Mouse (Mus musculus) kidney, embryonic 16.5 days (tissue): ENCODE results near the gene Ap1s2. TPM values are rescaled to one million over a fixed set of nuclear protein-coding genes. Genes with fewer than 3 reads are reported as not detected.

ENCODE experiments used
- ATAC-seq: fragments of 200-750 bp; cut with Nextera tagmentation; 2 replicates; pipeline ENCODE4 v1.8.0; 2017; ENCODE audit warnings: moderate TSS enrichment; ENCODE audit not compliant: low FRiP score, low TSS enrichment
- H3K27ac ChIP-seq: fragments of 300-500 bp; sonication (generic); 2 replicates; pipeline ENCODE4 v1.5.1; 2014; ENCODE audit warnings: low read length
- H3K27me3 ChIP-seq: fragments of 300-500 bp; sonication (generic); 2 replicates; pipeline ENCODE4 v1.6.1; 2014; ENCODE audit warnings: low read length, control low read depth, mixed read lengths; ENCODE audit not compliant: insufficient read depth
- H3K36me3 ChIP-seq: fragments of 300-500 bp; sonication (generic); 2 replicates; pipeline ENCODE4 v1.6.1; 2014; ENCODE audit warnings: low read length, control low read depth, mixed read lengths; ENCODE audit not compliant: insufficient read depth
- H3K4me1 ChIP-seq: fragments of 300-500 bp; sonication (generic); 2 replicates; pipeline ENCODE4 v1.6.1; 2014; ENCODE audit warnings: low read length, control low read depth, mixed read lengths; ENCODE audit not compliant: insufficient read depth
- H3K4me2 ChIP-seq: fragments of 300-500 bp; sonication (generic); replicated peaks from 2 replicates; pipeline ENCODE4 v1.6.1; 2014; ENCODE audit warnings: low read depth, low read length
- H3K4me3 ChIP-seq: fragments of 300-500 bp; sonication (generic); 2 replicates; pipeline ENCODE4 v1.5.1; 2014; ENCODE audit warnings: mild to moderate bottlenecking, low read length
- H3K9ac ChIP-seq: fragments of 300-500 bp; sonication (generic); replicated peaks from 2 replicates; pipeline ENCODE4 v1.6.1; 2014; ENCODE audit warnings: low read length
- H3K9me3 ChIP-seq: fragments of 300-500 bp; sonication (generic); 2 replicates; pipeline ENCODE4 v1.6.1; 2016; ENCODE audit warnings: low read length, control low read depth
- WGBS: fragments of 180-500 bp; shearing (Covaris S2); extraction: QIAGEN DNeasy Blood & Tissue Kit; methylation state at CpG from one replicate; pipeline ENCODE4 v1.1.7; 2014; 5-methylcytosine and 5-hydroxymethylcytosine counted together
- polyA plus RNA-seq: library from polyadenylated mRNA; unstranded; fragments of >200 nt; fragmentation: Nextera tagmentation; extraction: Ambion mirVana; gene quantifications from 2 replicates; pipeline ENCODE4 v1.2.1, GENCODE M21; 2015

The Ap1s2 gene
- 19.8 and 22.3 TPM in 2 replicates for polyA plus RNA-seq

DNA sequence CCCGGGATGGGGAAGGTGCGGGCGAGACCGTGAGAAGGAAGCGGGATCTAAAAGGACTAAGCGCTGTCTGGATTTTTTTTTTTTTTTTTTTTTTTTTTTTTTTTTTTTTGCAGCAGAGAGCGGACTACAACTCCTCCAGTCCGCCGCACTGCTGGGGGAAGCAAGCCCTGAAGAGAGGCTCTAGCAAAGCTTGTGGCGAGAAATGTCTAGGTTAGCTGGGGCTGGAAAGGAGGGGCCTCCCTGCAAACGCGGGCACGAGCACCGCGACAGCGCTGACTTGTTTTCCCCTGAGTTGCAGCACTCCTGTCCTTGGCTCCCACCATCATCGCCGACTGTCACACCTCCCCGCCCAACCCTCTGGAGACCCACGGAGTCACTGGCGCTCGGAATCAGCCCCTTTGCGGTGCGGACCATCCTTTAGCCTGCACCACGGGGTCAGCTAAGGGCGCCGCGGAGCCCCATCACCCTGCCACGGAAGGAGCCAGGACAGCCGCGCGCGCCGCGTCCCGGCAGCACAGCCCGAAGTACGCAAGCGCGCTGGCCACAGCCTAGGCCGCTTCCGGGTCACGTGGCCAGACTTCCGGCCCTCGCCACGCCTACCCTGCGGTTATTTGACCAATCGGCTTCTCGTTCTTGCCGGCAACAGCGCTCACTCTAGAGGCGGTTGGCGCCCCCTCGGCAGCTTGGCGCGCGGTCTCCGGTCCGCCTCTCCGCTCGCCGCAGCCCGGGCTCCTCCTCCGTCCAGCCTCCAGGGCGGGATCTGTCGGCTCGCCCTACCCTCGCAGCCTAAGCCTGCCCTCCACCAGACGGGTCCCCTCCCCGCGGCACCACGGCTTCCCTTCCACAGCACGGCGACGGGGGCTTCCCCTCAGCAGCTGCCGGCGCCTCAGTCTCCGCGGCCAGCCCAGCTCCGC is at the start of gene Ap1s2:
Gene Ap1s2, plus strand, starts transcription at position 681 of the 914 bp plus-strand sequence.
- peak; percentile 100 for ATAC-seq
- H3K4me2 ChIP-seq: peak within 1 kb of the TSS; percentile 58
- H3K27me3 ChIP-seq: peaks cover 10% of the 10 kb centered on the region; the same call in 1 of the 2 replicates
- H3K9me3 ChIP-seq: 0 out of 2 replicates have a peak, but pooled peaks cover 3% of the 10 kb centered on the region
- H3K4me1 ChIP-seq: no peaks in the 10 kb centered on the region
- peak within 1 kb of the TSS; percentile 72 for H3K27ac ChIP-seq
- 24% methylated on average over 70 of the region's 80 CpGs for WGBS
- H3K4me3 ChIP-seq: peak within 1 kb of the TSS; percentile 64
- H3K9ac ChIP-seq: peak within 1 kb of the TSS; percentile 69
- no peaks in the 10 kb centered on the region for H3K36me3 ChIP-seq

DNA sequence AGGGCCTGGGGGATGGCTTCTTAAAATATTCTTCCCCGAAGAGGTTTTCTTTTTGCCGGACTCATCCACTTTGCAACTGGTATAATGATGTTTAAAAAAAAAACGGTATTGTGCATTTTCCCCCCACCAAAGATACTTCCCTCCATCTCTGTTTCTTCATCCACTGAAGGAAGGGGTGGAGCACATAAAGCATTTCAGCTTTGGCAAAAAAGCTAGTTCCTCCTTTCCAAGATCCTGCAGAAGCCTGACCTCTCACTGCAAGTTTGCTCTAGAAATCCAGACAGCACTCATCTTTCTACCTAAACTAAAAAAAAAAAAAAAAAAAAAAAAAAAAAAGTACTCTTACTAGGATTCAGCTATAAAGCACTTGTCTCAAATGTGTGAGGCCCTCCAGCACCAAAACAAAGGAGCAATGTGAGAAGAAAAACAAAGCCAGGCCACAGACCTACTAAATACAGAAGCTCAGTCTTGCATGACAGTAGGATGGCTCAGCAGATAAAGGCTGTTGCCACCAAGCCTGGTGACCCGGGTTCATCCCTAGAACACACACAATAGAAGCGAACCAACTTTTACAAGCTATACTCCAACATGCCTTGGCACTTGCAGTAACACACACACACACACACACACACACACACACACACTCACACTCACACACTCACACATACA is 41.0 kb upstream of the Ap1s2 start:
- Histone ChIP-seq H3K4me3 (no peak overlapping the region), H3K27ac (no peak overlapping the region), H3K9me3 (no peaks in the 10 kb centered on the region), H3K9ac (no peak overlapping the region), H3K4me1 (no peaks in the 10 kb centered on the region), H3K4me2 (no peak overlapping the region), H3K27me3 (0 out of 2 replicates have a peak, but pooled peaks cover 7% of the 10 kb centered on the region), H3K36me3 (no peaks in the 10 kb centered on the region)
- whole genome bisulfite sequencing: 57% methylated on average over 5 of the region's 5 CpGs
- ATAC-seq: peak; percentile 57; the same call in 1 of the 2 replicates

DNA sequence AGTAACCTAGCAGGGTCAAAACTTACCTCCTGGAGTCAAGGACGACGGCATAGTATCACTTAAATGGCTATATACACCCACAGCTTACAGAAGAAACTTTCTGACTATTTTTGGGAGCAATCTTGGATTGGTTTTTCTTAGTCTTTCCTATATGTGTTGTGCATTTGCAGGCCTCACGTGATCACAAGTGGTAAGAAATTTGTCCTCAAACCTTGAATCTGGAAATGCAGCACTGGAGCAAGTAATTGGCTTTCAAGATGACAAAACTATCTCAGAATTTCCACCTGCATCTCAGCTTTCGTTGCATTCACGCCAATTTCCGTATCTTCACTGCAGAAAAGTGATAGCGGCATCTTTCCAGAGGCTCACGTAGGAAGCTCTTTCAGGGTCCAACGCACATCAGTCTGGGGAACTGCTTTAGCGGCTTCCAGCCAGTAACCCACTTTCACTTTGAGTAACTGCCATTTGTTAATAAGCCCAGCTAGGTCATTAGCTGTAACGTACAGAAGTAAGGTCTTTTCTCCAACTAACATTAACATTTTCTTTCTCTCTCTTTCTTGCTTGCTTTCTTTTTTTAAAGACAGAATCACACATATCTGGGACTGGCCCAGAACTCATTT is 40.0 kb upstream of the Ap1s2 start:
- ATAC-seq: no peak
- Histone ChIP-seq H3K9ac (no peak overlapping the region), H3K9me3 (no peaks in the 10 kb centered on the region), H3K27me3 (0 out of 2 replicates have a peak, but pooled peaks cover 7% of the 10 kb centered on the region), H3K4me1 (no peaks in the 10 kb centered on the region), H3K36me3 (no peaks in the 10 kb centered on the region), H3K4me2 (no peak overlapping the region), H3K27ac (no peak overlapping the region), H3K4me3 (no peak overlapping the region)
- 61% methylated on average over 11 of the region's 11 CpGs for WGBS

DNA sequence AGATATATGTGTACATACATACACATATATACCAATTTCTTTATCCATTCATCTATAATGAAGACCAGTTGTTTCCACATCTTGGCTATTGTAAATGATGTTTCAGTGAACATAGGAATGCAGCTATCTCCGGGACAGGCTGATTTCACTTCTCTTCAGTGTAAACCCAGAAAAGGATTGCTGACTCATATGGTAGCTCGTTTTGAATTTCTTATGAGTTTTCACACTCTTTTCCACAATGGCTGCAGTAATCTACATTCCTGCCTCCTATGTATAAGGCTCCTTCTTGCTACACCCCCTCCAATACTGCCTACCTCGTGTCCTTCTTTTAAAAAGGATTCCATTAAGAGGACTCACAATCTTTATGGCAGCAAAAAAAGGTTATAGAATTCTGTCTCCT is 32.9 kb upstream of the Ap1s2 start:
- Histone ChIP-seq H3K9ac (no peak overlapping the region), H3K27me3 (peaks cover 10% of the 10 kb centered on the region; the same call in 1 of the 2 replicates), H3K27ac (no peak overlapping the region), H3K4me2 (no peak overlapping the region), H3K9me3 (no peaks in the 10 kb centered on the region), H3K4me1 (no peaks in the 10 kb centered on the region), H3K36me3 (no peaks in the 10 kb centered on the region), H3K4me3 (no peak overlapping the region)
- 83% methylated on average over 3 of the region's 3 CpGs for WGBS
- ATAC-seq: no peak

DNA sequence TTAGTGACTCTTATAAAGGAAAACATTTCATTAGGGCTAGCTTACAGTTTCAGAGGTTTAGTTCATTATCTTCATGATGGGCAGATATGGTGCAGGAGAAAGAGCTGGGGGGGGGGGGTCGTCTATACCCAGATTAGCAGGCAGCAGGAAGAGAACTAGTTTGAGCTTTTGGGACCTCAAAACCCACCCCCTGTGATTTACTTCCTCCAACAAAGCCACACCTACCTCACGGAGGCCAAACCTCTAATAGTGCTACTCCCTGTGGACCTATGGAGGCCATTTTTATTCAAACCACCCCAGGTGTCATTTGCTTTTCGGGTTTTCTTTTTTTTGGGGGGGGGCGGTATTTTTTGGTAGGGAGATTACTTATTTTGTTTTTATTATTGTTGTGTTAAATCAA is 32.2 kb upstream of the Ap1s2 start:
- no peak for ATAC-seq
- Histone ChIP-seq H3K9ac (no peak overlapping the region), H3K4me3 (no peak overlapping the region), H3K4me1 (no peaks in the 10 kb centered on the region), H3K4me2 (no peak overlapping the region), H3K36me3 (no peaks in the 10 kb centered on the region), H3K27me3 (peaks cover 7% of the 10 kb centered on the region; the same call in 1 of the 2 replicates), H3K9me3 (no peaks in the 10 kb centered on the region), H3K27ac (no peak overlapping the region)
- 67% methylated on average over 4 of the region's 4 CpGs for WGBS

DNA sequence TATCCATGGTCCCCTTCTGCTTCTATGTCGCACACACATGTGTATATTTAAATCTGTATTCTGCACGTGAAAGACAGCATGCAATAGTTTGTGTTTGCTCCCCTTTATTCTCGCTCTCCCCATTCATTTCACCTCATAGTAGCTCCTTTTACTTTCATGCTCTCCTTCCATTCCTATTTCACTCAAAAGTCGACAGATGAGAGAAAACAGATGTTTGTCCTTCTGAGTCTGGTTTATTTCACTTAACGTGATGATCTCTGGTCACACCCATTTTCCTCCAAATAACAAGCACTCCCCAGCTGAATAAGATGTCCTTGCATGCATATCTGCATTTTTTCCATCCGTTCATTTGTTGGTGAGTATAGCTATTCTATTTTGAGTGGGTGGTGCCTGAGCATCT is 29.8 kb upstream of the Ap1s2 start:
- Histone ChIP-seq H3K27ac (no peak overlapping the region), H3K27me3 (peaks cover 9% of the 10 kb centered on the region; the same call in 1 of the 2 replicates), H3K9me3 (no peaks in the 10 kb centered on the region), H3K9ac (no peak overlapping the region), H3K4me2 (no peak overlapping the region), H3K36me3 (no peaks in the 10 kb centered on the region), H3K4me1 (no peaks in the 10 kb centered on the region), H3K4me3 (no peak overlapping the region)
- 73% methylated on average over 6 of the region's 6 CpGs for WGBS
- no peak for ATAC-seq

DNA sequence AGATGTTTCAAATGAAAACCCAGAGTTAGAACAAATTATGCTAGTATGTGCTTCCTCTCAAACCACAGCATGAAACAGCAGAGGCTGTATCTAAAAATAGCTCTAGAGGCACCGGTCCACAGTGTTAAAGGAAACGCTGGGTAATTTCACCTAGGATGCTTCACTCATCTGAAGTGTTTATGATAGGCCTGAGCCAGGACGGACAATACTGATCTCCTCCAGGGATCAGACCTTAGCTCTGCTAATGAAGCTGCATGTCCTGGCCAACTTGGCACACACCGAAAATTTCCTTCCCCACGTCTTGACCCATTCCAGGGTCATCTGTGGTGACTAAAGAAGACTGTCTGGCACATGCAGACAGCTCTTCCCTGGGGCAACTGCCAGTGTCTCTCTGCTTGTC is 29.4 kb upstream of the Ap1s2 start:
- Histone ChIP-seq H3K4me1 (no peaks in the 10 kb centered on the region), H3K27ac (no peak overlapping the region)
- WGBS: 44% methylated on average over 5 of the region's 5 CpGs

DNA sequence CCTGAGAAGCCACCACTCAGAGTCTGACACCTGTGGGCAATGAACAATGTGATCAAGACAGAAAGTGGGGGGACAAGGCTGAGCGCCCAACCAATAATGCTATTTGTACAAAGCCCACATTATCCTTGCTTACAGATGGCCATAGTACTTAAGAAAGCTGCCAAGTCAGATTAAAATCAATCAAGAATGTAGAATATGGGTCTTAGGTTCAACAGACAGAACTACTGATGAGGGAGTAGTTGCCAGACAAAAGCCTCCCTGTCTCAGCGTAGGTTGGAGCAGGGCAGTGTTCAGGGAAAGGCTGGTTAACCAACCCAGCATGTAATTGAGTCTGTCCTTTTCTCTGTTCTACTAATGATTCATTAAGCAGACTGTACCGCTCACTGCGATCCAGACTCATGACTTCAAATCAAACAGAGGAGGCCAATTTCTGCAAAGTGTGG is 23.3 kb upstream of the Ap1s2 start:
- no peak overlapping the region for H3K27ac ChIP-seq
- no peaks in the 10 kb centered on the region for H3K36me3 ChIP-seq
- ATAC-seq: peak; percentile 90
- H3K9me3 ChIP-seq: no peaks in the 10 kb centered on the region
- H3K9ac ChIP-seq: no peak overlapping the region
- WGBS: 69% methylated on average over 4 of the region's 4 CpGs
- H3K27me3 ChIP-seq: peaks cover 14% of the 10 kb centered on the region; the same call in 1 of the 2 replicates
- no peaks in the 10 kb centered on the region for H3K4me1 ChIP-seq
- H3K4me2 ChIP-seq: no peak overlapping the region
- H3K4me3 ChIP-seq: no peak overlapping the region

More for the DNA sequence above, 29.4 kb upstream of the Ap1s2 start:
- H3K4me2 ChIP-seq: no peak overlapping the region
- H3K9ac ChIP-seq: no peak overlapping the region
- no peaks in the 10 kb centered on the region for H3K9me3 ChIP-seq
- ATAC-seq: no peak
- no peaks in the 10 kb centered on the region for H3K36me3 ChIP-seq
- H3K4me3 ChIP-seq: no peak overlapping the region
- H3K27me3 ChIP-seq: peaks cover 6% of the 10 kb centered on the region; the same call in 1 of the 2 replicates

DNA sequence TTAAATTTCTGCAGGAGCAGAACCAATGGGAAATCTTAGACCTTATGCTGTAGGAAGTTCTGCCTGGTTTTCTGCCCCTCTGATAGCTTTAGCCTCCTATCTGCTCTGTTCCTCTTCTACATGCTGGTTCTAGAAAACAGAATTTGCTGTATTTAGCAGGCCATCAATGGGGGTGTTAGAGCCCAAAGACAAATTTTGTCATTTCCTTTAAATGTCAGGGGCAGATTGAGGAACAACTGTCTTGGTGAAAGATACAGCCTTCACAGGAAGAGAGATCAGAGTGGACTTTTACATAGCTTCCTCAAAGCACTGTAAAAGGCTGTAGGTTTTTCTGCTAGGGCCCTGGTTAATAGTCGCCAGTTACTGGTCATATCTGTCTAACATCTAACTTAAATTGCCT is 11.5 kb upstream of the Ap1s2 start:
- H3K4me3 ChIP-seq: no peak overlapping the region
- peaks cover 4% of the 10 kb centered on the region; the same call in 1 of the 2 replicates for H3K27me3 ChIP-seq
- H3K36me3 ChIP-seq: no peaks in the 10 kb centered on the region
- ATAC-seq: no peak
- no peaks in the 10 kb centered on the region for H3K9me3 ChIP-seq
- no peak overlapping the region for H3K9ac ChIP-seq
- no peaks in the 10 kb centered on the region for H3K4me1 ChIP-seq
- H3K27ac ChIP-seq: no peak overlapping the region
- WGBS: 65% methylated on average over 1 of the region's 1 CpGs
- no peak overlapping the region for H3K4me2 ChIP-seq
